Mouse (Mus musculus) liver, adult (tissue): Measurements from ENCODE around the gene Myo5c.

Experiments
- GATA4 ChIP-seq: IDR thresholded peaks from 2 replicates; pipeline ENCODE4 v1.6.1; 2014; ENCODE audit warnings: mild to moderate bottlenecking, low read length; ENCODE audit not compliant: insufficient replicate concordance

The Myo5c gene

DNA sequence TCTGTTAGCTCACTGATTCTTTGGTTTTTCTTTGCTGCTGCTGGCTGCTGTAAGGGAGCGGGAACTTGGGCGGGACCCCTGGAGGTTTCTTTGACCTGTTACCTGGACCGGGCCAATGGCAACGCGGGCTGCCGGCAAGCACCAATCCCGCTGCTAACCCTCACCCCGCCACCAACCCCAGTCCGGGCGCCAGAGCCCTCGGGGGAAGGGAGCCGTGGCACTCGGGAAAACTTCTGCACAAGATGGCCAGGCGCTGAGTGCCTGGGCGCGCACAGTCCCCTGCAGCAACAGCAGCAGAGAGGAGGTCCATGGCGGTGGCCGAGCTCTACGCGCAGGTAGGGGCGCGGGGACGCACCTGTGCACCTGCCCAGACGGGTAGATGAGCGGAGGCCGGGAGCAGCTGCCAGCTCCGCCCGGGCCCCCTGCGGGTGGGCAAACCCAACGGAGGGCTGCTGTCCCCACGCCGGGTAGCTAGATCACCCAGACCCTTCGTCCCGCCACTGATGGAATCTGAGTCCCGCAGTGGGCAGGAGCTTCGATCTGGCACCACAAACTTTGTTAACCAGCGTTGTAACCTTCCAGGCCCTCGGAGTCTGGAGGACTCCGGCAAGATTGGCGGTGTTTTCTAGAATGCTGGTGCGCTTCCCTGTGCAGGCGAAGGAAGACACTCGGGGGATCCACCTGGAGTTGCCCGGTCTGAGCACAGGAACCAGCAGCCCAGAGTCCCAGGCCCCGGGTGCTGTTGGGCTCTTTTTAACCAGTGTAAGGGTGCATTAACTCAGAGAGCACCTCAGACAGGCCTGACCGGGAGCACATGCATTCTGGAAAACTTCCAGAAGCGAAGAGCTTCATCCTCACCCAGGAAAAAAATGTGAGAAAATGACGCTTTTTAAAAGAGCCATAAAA is at the start of gene Myo5c:
TSS of gene Myo5c (plus strand) at position 180 of the 906 bp plus-strand sequence.
- TF ChIP-seq GATA4 = no peak

DNA sequence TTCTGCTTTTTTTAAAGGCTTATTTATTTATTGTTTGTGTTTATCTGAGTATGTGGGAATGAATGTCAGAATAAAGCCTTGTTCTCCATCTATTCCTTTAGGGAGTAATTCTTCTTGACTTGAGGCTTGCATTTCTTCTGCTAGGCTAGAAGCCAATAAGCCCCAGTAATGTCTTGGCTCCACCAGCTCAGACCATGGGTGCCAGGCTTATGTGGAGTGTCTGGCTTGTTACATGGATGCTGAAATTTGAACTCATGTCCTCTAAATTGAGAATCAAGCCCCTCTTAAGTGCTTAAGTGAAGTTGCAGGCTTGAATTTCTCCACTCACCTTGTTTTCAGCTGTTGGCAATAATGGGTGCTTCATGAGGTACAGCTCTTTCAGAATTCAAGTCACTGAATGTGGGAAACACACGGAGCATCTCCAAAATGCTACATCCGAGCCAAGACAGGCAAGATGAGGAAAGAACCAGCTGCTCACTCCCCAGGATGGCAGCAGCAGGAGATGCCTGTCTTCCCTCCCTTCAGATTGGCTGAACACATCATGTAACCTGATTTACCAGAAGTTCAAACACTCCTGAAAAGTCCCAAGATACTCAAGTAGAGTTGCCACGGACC is 44.1 kb upstream of the Myo5c start:
- no peak for TF ChIP-seq GATA4

DNA sequence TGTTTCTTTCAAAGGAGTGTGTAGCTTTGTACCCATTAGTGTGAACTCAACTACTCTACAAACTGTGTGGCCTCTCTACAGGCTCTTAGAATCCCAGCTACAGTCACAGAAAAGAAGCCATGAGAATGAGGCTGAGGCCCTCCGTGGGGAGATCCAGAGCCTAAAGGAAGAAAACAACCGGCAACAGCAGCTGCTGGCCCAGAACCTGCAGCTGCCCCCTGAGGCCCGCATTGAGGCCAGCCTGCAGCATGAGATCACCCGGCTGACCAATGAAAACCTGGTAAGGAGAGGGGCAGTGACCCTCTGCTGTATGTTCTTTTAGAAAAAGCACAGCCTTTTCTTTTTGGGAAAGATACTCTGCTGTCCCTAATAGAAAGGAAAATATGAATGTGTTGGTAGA is 38.0 kb upstream of the Myo5c start:
- no peak for TF ChIP-seq GATA4

DNA sequence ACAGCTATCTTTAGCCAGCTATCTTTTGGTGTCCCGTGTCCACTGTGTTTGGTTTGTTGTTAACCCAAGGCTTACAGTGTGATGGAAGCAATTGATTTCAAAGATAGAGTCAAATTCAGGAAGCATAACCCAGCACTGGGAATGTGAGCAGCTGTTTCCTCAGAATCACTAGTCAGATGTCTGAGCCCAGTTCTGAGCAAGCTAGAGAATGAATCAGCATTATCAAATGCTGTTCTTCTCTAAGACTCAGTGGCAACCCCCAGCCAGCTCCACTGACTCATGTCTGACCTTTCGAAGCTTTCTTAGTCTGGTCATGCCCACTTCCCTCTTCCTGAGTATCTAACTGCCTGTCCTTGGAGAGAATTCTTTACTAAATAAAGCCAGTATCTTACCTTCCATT is 35.5 kb upstream of the Myo5c start:
- no peak for TF ChIP-seq GATA4

DNA sequence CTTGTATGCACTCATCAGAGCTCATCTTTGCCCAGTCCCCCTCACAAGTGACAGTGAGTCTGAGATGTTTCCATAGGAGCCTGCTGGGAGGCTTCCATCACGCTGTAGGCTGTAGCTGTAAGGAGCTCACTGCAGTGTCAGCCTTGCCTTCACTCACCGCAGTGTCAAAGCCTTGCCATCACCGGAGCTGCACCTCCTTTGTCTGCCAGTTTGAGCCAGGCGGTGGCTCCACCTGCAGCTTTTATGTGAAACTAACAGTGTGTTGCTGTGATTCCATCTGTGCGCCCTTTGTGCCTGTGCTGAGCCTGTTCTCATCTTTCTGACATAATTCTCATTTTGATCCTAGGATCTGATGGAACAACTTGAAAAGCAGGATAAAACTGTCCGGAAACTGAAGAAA is 34.5 kb upstream of the Myo5c start:
- no peak for TF ChIP-seq GATA4

DNA sequence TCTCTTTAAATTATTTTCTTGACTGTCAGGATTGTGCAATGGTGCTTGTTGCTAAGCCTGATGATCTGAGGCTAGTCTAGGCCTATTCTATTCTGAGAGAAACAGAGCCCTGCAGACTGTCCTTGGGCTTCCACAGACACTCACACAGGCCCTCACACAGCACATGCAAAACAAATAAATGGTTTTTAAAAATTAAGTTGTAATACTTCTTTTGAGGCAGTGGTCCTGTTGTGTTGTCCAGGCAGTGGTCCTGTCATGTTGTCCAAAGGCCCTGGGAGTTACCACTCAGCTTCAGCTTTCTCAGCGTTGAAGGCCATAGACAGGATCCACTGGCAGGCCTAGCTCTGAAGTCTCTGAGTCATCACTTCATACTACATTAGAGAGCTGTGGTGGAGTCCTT is 30.3 kb upstream of the Myo5c start:
- TF ChIP-seq GATA4 = no peak

DNA sequence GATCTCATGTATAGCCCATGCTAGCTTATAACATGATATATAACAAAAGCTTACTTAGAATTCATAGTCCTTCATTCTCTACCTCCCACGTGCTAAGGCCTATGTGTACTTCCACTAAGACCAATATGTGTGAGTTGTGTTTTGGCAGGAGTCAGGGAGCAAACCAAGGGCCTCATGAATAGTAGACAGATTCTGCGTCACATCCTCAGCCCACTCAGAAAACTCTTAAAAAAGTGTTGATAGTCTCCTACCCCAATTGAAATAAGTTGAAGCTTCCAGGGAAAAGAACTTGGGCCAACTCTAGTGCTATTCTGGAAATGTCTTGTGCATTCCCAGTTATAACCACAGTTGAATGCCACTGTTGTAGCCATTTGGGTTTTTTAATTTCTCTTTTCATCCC is 29.8 kb upstream of the Myo5c start:
- TF ChIP-seq GATA4 = no peak

DNA sequence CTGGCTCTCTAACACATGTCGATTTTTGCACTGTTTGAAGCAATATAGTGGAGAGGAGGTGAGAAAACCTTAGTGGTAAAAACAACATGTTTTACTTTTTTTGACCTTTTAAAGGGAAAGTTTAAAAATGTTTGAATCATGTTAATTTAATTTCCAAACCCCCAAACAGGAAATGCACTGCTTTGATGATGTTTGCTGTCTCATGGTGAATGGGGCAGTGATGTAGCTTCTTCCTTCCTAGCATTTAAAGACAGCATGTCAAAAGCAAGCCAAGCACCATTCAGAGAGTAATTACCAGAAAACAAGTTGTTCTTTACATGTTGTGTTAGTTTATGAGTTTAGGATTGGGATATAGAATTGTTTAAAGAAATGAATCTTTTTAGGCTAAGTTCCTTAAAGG is 22.6 kb upstream of the Myo5c start:
- no peak for TF ChIP-seq GATA4

DNA sequence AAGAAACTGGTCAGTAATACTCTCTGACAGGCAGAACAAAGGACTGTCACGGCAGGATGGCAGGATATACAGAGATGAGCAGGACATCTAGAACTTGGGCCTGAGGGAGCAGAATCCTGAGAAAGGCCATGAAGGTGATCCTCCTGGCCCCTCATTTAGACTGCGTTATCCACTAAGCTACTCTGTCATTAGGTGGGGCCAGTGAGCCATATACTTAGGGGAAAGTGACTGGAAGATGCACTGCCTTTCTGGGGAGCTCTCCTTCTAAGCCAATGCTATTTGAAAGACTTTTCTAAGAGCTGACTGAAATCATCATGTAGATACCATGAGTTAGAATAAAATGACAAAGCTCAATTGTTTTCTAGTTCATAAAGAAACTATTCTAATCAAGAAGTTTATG is 21.6 kb upstream of the Myo5c start:
- TF ChIP-seq GATA4 = no peak

DNA sequence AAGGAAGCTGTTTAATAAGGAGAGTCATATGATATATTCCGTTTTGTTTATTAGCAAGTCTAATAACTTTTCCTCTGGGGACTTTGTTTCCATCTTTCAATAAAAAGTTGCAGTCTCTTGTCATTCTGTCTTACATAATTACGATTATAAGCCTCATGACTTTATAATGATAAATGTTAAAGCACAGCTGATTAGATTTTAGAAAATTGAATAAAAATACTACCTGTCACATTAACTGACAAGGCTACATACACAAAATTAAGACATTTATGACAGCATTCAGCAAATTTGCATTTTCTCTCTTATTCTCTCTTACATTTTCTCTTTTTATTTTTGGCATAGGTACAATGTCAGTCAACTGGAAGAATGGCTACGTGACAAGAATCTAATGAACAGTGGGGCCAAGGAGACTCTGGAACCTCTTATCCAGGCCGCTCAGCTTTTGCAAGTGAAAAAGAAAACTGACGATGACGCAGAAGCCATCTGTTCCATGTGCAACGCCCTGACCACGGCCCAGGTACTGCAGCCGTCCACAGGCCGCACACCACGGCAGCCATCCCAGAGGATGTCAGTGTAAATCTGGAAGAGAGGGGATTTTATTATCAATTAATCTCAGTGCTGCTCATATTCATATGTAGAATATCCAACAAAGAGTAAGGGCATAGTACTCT is 16.9 kb upstream of the Myo5c start:
- TF ChIP-seq GATA4 = no peak

DNA sequence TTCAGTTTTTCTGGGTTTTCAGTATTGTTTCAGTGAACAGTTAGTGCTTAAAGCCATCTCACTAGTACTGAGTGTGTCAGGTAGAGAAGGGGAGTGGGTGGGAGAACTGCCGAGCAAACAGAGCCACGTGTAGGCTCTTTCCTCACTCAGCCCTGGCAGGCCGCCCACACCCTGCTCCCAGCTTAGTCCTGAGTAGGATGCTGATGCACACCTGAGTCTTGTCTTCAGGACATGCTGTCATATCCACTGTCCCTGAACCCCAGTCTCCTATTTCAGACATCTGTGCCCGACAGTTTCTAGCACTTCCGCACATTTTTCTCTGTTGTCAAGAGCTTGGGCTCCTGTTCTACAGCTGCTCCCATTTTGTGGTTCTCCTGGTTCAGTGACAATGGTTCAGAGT is 11.9 kb upstream of the Myo5c start:
- no peak for TF ChIP-seq GATA4

DNA sequence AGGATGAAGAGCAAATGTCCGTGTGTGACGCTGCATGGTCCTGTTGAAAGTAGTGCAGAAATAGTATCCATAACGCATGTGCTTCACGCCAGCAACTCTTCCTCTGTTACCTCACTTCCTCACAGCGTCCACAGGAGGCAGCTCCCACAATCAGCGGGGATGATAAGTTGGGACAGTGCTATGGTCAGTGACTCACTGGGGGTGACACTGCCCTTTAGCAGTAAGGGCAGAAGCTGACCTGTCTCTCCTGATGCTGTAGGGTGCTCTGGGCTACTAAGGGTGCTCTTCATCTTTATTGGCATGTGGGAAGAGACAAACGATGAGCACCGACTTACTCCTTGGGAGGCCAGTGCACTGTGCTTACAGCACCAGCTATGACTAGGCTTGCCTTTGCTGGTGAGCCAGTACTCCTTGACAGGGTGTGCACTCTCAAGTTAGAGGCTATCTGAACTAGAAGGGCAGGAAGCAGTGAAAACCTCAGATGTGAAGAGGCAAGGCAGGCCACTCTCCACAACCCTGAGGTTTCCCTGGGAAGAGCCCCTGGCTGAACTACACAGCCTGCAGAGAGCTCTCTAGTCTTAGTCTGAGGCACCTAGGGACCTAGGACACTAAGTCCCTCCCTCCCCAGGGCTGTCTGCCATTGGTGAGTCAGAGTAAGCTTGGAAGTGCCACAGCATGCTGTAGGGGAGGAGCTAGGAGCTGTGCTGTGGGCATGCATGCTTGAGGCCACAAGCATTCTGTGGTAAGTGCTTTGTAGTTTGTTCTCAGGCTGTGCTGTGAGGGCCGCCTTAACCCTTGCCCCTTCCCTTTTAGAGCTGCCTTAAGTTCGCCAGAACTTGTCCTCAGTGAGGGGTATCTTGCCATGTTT is 10.2 kb upstream of the Myo5c start:
- no peak for TF ChIP-seq GATA4

DNA sequence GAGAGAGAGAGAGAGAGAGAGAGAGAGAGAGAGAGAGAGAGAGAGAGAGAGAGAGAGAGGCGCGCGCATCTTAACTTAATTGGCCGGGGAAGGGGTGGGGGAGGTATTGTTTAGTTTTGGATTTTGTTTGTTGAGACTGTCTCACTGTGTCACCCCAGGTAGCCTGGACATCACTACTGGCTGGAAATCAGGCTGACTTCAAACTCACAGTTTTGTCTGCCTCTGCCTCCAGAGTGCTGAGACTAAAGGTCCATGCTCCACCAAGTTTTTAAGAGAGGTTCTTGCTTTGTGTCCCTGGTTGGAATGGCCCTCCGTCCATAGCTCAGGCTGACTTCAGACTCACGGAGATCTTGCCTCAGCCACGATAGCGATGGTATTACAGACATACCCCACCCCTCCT is 1.0 kb downstream of the Myo5c start:
- no peak for TF ChIP-seq GATA4

DNA sequence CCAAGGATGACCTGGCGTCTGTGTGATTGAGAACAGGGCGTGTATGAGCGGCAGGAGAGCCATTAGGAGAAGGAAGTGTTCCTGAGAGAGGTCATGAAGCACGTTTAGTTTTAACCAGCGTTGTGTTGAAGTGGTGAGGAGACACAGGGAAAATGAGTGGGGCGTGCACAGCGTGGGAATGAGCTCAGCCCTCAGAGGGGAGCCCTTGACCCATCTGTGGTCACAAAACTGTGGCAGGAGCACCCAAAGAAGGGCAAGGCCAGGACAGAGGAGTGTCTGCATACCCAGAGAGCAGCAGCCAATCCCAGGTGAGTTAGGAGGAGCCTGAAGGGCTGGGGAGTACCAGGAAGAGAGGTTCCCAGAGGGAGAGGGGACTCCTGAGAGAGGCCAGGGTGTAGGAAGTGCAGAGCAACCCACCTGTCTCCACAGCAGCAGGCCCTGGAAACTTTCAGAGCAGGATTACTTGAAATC is 2.5 kb downstream of the Myo5c start:
- no peak for TF ChIP-seq GATA4
